Mouse (Mus musculus): Measurements from ENCODE around the gene Ccdc28b. TPM values are rescaled to one million over a fixed set of nuclear protein-coding genes. Genes with fewer than 3 reads are reported as not detected.
A peak's percentile ranks its signal among the peaks of the same experiment; 100 is the strongest.

Gene Ccdc28b
- polyA plus RNA-seq, 1 experiment from 2014 or later: 46.5 TPM

DNA sequence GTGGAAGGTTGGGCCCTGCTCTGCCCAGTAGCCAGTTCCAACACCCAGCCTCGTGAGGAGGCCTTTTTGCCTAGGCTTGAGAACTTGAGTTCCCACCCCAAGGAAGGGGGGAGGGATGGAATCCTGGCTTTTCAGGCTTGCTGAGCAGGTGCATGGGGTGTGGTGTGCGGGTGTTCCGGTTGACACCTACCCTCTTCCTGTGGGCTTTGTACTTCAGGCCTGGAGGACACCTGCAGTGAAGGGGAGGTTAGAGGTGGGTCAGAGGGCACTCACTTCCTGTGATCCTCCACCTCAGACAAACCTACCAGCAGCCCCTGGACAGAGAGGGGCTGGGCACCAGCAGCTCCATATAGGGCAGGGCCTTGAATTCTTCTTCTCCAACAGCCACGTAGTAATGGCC, 13.7 kb downstream of the Ccdc28b start:
- no peak for ATAC-seq (ENCODE audit: insufficient read depth, low FRiP score, low read depth)
- Histone ChIP-seq H3K36me3 (peaks cover 19% of the 10 kb centered on the region), H3K9ac (no peak overlapping the region), H3K4me1 (0 out of 2 replicates have a peak, but pooled peaks cover 4% of the 10 kb centered on the region), H3K4me2 (no peak overlapping the region), H3K4me3 (replicated peaks) (no peak overlapping the region), H3K27me3 (replicated peaks) (no peaks in the 10 kb centered on the region), H3K27ac (no peak overlapping the region), H3K9me3 (no peaks in the 10 kb centered on the region)
- WGBS: 71% methylated on average over 4 of the region's 4 CpGs

GRCm38 (mm10) chr4:129609139-129609631, 14.6 kb downstream of the Ccdc28b start:
- no peak for ATAC-seq (ENCODE audit: insufficient read depth, low FRiP score, low read depth)
- 80% methylated on average over 12 of the region's 12 CpGs for WGBS
- Histone ChIP-seq H3K4me3 (replicated peaks) (no peak overlapping the region), H3K4me2 (no peak overlapping the region), H3K36me3 (peaks cover 23% of the 10 kb centered on the region), H3K9me3 (no peaks in the 10 kb centered on the region), H3K4me1 (0 out of 2 replicates have a peak, but pooled peaks cover 4% of the 10 kb centered on the region), H3K27me3 (replicated peaks) (no peaks in the 10 kb centered on the region), H3K9ac (no peak overlapping the region), H3K27ac (no peak overlapping the region)

DNA sequence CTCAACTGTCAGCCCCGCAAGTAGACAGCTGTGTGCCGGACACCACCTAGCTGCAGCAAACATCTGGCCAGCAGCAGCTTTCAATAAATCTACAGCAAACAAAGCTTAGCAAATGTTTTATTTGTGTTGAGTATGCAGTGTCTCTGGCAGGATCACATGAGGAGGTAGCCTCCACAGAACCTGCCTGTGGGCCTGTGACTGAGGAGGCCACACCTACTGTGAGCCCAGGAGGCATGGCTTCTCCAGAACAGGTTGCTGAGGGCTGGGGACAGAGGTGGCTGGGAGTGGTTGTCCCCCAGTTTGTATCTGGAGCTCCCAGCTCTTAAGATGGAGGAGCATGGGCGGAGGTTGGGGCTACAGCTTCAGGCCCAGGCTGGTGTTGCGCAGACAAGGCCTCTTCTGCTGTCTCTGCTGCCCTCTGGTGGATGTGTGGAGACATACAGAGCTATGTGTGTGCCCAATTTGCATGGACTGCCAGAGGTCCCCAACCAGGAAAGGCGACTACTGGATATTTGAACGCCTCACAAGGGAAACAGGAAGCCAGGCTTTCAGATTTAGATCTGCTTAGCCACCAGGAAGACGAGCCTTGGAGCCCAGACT, 15.2 kb downstream of the Ccdc28b start:
- 0 out of 2 replicates have a peak overlapping the region, but pooled peaks have one; percentile 18 for H3K27ac ChIP-seq
- H3K36me3 ChIP-seq: peaks cover 29% of the 10 kb centered on the region
- WGBS: 32% methylated on average over 7 of the region's 7 CpGs
- no peak overlapping the region for H3K4me2 ChIP-seq
- H3K4me1 ChIP-seq: 0 out of 2 replicates have a peak, but pooled peaks cover 4% of the 10 kb centered on the region
- H3K9me3 ChIP-seq: no peaks in the 10 kb centered on the region
- peak; percentile 83 for ATAC-seq (ENCODE audit: insufficient read depth, low FRiP score, low read depth)
- H3K4me3 ChIP-seq (replicated peaks): no peak overlapping the region
- H3K9ac ChIP-seq: no peak overlapping the region
- H3K27me3 ChIP-seq (replicated peaks): no peaks in the 10 kb centered on the region

GRCm38 (mm10) chr4:129600233-129601158, 23.3 kb downstream of the Ccdc28b start, which contains the start of the genes Eif3i and Tmem234:
TSS of gene Eif3i (minus strand) at chr4:129600648.
TSS of gene Tmem234 (plus strand) at chr4:129600668.
- Histone ChIP-seq H3K9ac (peak within 1 kb of the TSS; percentile 93), H3K9me3 (no peaks in the 10 kb centered on the region), H3K27ac (peak within 1 kb of the TSS; percentile 76), H3K4me2 (peak within 1 kb of the TSS; percentile 79), H3K4me3 (replicated peaks) (peak within 1 kb of the TSS; percentile 97), H3K4me1 (peaks cover 28% of the 10 kb centered on the region), H3K36me3 (peaks cover 24% of the 10 kb centered on the region; the same call in 1 of the 2 replicates), H3K27me3 (replicated peaks) (no peaks in the 10 kb centered on the region)
- ATAC-seq (ENCODE audit: insufficient read depth, low FRiP score, low read depth): peak; percentile 87
- under 1% methylated on average over 72 of the region's 74 CpGs for WGBS

- ATAC-seq (ENCODE audit: insufficient read depth, low FRiP score, low read depth): 0 out of 2 replicates have a peak, but pooled peaks have one; percentile 49
- no peaks in the 10 kb centered on the region for H3K27me3 ChIP-seq (replicated peaks)
- 83% methylated on average over 4 of the region's 4 CpGs for WGBS
These were observed 34.9 kb downstream of the Ccdc28b start for GRCm38 (mm10) chr4:129588865-129589264.

GRCm38 (mm10) chr4:129586943-129587342, 36.8 kb downstream of the Ccdc28b start:
- peaks cover 13% of the 10 kb centered on the region for H3K36me3 ChIP-seq
- 44% methylated on average over 1 of the region's 1 CpGs for WGBS
- no peak overlapping the region for H3K4me2 ChIP-seq
- no peak overlapping the region for H3K9ac ChIP-seq
- H3K27me3 ChIP-seq (replicated peaks): no peaks in the 10 kb centered on the region
- no peak for ATAC-seq (ENCODE audit: insufficient read depth, low FRiP score, low read depth)
- H3K4me3 ChIP-seq (replicated peaks): no peak overlapping the region
- H3K9me3 ChIP-seq: no peaks in the 10 kb centered on the region
- no peak overlapping the region for H3K27ac ChIP-seq
- peaks cover 9% of the 10 kb centered on the region for H3K4me1 ChIP-seq

More at GRCm38 (mm10) chr4:129588865-129589264, 34.9 kb downstream of the Ccdc28b start:
- no peak overlapping the region for H3K9ac ChIP-seq
- no peak overlapping the region for H3K27ac ChIP-seq
- H3K4me3 ChIP-seq (replicated peaks): no peak overlapping the region
- peaks cover 30% of the 10 kb centered on the region for H3K36me3 ChIP-seq
- no peaks in the 10 kb centered on the region for H3K9me3 ChIP-seq
- no peak overlapping the region for H3K4me2 ChIP-seq
- peaks cover 9% of the 10 kb centered on the region for H3K4me1 ChIP-seq

GRCm38 (mm10) chr4:129585773-129586172, 38.0 kb downstream of the Ccdc28b start:
- Histone ChIP-seq H3K4me1 (peaks cover 9% of the 10 kb centered on the region), H3K9me3 (no peaks in the 10 kb centered on the region), H3K4me2 (peak overlapping the region; percentile 75), H3K27me3 (replicated peaks) (no peaks in the 10 kb centered on the region), H3K36me3 (peaks cover 2% of the 10 kb centered on the region; the same call in 1 of the 2 replicates), H3K9ac (no peak overlapping the region), H3K4me3 (replicated peaks) (peak overlapping the region; percentile 51; the same call in 1 of the 2 replicates), H3K27ac (no peak overlapping the region)
- 73% methylated on average over 9 of the region's 9 CpGs for WGBS
- 0 out of 2 replicates have a peak, but pooled peaks have one; percentile 30 for ATAC-seq (ENCODE audit: insufficient read depth, low FRiP score, low read depth)

- Histone ChIP-seq H3K4me3 (replicated peaks) (peak overlapping the region; percentile 51), H3K9ac (peak overlapping the region; percentile 48; the same call in 1 of the 2 replicates), H3K4me1 (peaks cover 9% of the 10 kb centered on the region), H3K9me3 (no peaks in the 10 kb centered on the region), H3K4me2 (peak overlapping the region; percentile 75), H3K27ac (peak overlapping the region; percentile 81), H3K27me3 (replicated peaks) (no peaks in the 10 kb centered on the region), H3K36me3 (no peaks in the 10 kb centered on the region)
- ATAC-seq (ENCODE audit: insufficient read depth, low FRiP score, low read depth): peak; percentile 71
- WGBS: 1% methylated on average over 36 of the region's 36 CpGs
These were observed 38.7 kb downstream of the Ccdc28b start for GRCm38 (mm10) chr4:129584884-129585608.

DNA sequence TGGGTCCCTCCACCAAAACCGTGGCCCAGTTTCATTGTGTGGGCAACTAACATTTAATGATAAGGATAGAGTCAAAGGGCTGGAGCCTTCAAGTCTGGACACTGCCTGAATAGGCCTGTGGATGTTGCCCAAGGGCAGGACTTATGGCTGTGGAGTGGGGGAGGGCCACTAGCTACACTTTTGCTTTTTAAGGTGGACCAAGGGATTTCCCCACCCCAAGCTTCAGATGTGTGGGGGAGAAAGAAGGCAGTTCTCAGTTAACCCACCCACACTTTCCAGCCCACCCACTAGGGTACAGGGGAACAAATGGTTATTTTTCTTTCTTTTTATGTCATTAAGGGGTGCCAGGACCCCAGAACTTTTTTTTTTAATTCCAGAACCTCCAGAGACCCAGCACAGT, 39.4 kb downstream of the Ccdc28b start:
- 54% methylated on average over 1 of the region's 1 CpGs for WGBS
- H3K9me3 ChIP-seq: no peaks in the 10 kb centered on the region

GRCm38 (mm10) chr4:129582251-129582650, 41.5 kb downstream of the Ccdc28b start:
- 92% methylated on average over 1 of the region's 1 CpGs for WGBS
- Histone ChIP-seq H3K4me3 (replicated peaks) (no peak overlapping the region), H3K27ac (no peak overlapping the region), H3K27me3 (replicated peaks) (no peaks in the 10 kb centered on the region), H3K9ac (no peak overlapping the region), H3K9me3 (no peaks in the 10 kb centered on the region), H3K4me1 (peaks cover 9% of the 10 kb centered on the region), H3K36me3 (no peaks in the 10 kb centered on the region), H3K4me2 (no peak overlapping the region)
- ATAC-seq (ENCODE audit: insufficient read depth, low FRiP score, low read depth): no peak

More for the DNA sequence above, 39.4 kb downstream of the Ccdc28b start:
- no peak overlapping the region for H3K9ac ChIP-seq
- H3K4me3 ChIP-seq (replicated peaks): peak overlapping the region; percentile 51
- H3K4me1 ChIP-seq: peaks cover 9% of the 10 kb centered on the region
- H3K27me3 ChIP-seq (replicated peaks): no peaks in the 10 kb centered on the region
- no peak for ATAC-seq (ENCODE audit: insufficient read depth, low FRiP score, low read depth)
- H3K4me2 ChIP-seq: peak overlapping the region; percentile 75
- peak overlapping the region; percentile 81; the same call in 1 of the 2 replicates for H3K27ac ChIP-seq
- no peaks in the 10 kb centered on the region for H3K36me3 ChIP-seq

- no peak overlapping the region for H3K27ac ChIP-seq
- no peaks in the 10 kb centered on the region for H3K27me3 ChIP-seq (replicated peaks)
- 50% methylated on average over 7 of the region's 7 CpGs for WGBS
- no peak overlapping the region for H3K4me2 ChIP-seq
- no peaks in the 10 kb centered on the region for H3K9me3 ChIP-seq
- H3K4me3 ChIP-seq (replicated peaks): no peak overlapping the region
- no peak overlapping the region for H3K9ac ChIP-seq
- peaks cover 9% of the 10 kb centered on the region for H3K4me1 ChIP-seq
- no peak for ATAC-seq (ENCODE audit: insufficient read depth, low FRiP score, low read depth)
- H3K36me3 ChIP-seq: no peaks in the 10 kb centered on the region
These were observed 43.4 kb downstream of the Ccdc28b start for GRCm38 (mm10) chr4:129580347-129580746.

Measured in stomach, embryonic 15.5 days (tissue).